ENCODE assay signal across 24 mouse cellular contexts in genomic region chr7:5098769-5099168, GRCm38 (mm10). TPM values are rescaled to one million over a fixed set of nuclear protein-coding genes. Genes with fewer than 3 reads are reported as not detected.
"Had no signal": no experiment of that assay in that cellular context is flagged by ENCODE, and none has a peak within 500 bp of the region (broad histone marks: within the 10 kb centered on the region; RNA-seq: fewer than 3 reads in every experiment).

No protein-coding gene starts in this region.

- H3K27ac ChIP-seq: neural tube, embryonic 13.5 days; neural tube, embryonic 15.5 days; stomach, embryonic 15.5 days; stomach, postnatal 0 days had no signal

- H3K9ac ChIP-seq: neural tube, embryonic 13.5 days; neural tube, embryonic 15.5 days; stomach, embryonic 15.5 days had no signal

- H3K9me3 ChIP-seq: neural tube, embryonic 13.5 days; neural tube, embryonic 15.5 days; stomach, embryonic 15.5 days had no signal

- H3K4me1 ChIP-seq: neural tube, embryonic 13.5 days; neural tube, embryonic 15.5 days; stomach, embryonic 15.5 days had no signal

- H3K4me2 ChIP-seq: neural tube, embryonic 13.5 days; neural tube, embryonic 15.5 days; stomach, embryonic 15.5 days had no signal

- H3K4me3 ChIP-seq: neural tube, embryonic 13.5 days; neural tube, embryonic 15.5 days; stomach, embryonic 15.5 days had no signal

- H3K27me3 ChIP-seq: neural tube, embryonic 13.5 days; neural tube, embryonic 15.5 days; stomach, embryonic 15.5 days had no signal

- DNase-seq: retina, postnatal 1 day; right cerebral cortex, adult 18-20 months; right cerebral cortex, postnatal 14 days; right cerebral cortex, postnatal 25 days; right cerebral cortex, postnatal 4 days; spleen, adult 18-20 months; thymus, adult 18-20 months; thymus, adult 2 months; thymus, postnatal 14 days; thymus, postnatal 25 days; thymus, postnatal 36 days; thymus, postnatal 4 days had no signal

RNA-seq across cellular contexts. Expression of gene Rfpl4, which starts 18.0 kb away (rescaled TPM):
- total RNA-seq: neutrophil, adult 5-6 weeks had no signal
- polyA plus RNA-seq: neural tube, embryonic 13.5 days; neural tube, embryonic 14.5 days; neural tube, embryonic 15.5 days; small intestine, adult 2 months; spleen, adult 2 months; stomach, embryonic 14.5 days; stomach, embryonic 15.5 days; stomach, embryonic 16.5 days; stomach, postnatal 0 days; thymus, adult 2 months; thymus, postnatal 0 days; urinary bladder, adult 2 months had no signal

RNA-seq across cellular contexts. Expression of gene Rasl2-9, which starts 27.0 kb away (rescaled TPM):
- total RNA-seq: neutrophil, adult 5-6 weeks had no signal
- polyA plus RNA-seq: stomach, embryonic 14.5 days had no signal
